Mouse (Mus musculus) monocyte, adult 2 months (primary cell): ENCODE measurements around the gene Tsnax.

ENCODE experiments used
- DNase-seq, 2 experiments: peaks; one replicate each; pipeline ENCODE4 v3.0.0; 2022; ENCODE audit warnings: low spot score in 2 of 2, low read depth in 1 of 2

Gene Tsnax

GRCm38 (mm10) chr8:125012695-125013627, at the start of gene Tsnax:
Tsnax (plus strand) TSS chr8:125012997.
- DNase-seq = peak; percentile 64 to 71

- no peak for DNase-seq
Measured at GRCm38 (mm10) chr8:124963246-124963645, 49.6 kb upstream of the Tsnax start.

- DNase-seq = no peak
Measured at GRCm38 (mm10) chr8:124964966-124965365, 47.8 kb upstream of the Tsnax start.

- no peak for DNase-seq
Measured at GRCm38 (mm10) chr8:124970312-124970933, 42.4 kb upstream of the Tsnax start.

- DNase-seq = no peak
Measured at GRCm38 (mm10) chr8:124973221-124973620, 39.6 kb upstream of the Tsnax start.

- DNase-seq = no peak
Measured at GRCm38 (mm10) chr8:124974254-124974653, 38.5 kb upstream of the Tsnax start.

GRCm38 (mm10) chr8:124976211-124976610, 36.6 kb upstream of the Tsnax start:
- DNase-seq = no peak

- no peak for DNase-seq
Measured at GRCm38 (mm10) chr8:124978026-124978425, 34.8 kb upstream of the Tsnax start.

GRCm38 (mm10) chr8:124980036-124980435, 32.8 kb upstream of the Tsnax start:
- DNase-seq = no peak

- DNase-seq = no peak
Measured at GRCm38 (mm10) chr8:124980828-124981227, 32.0 kb upstream of the Tsnax start.

GRCm38 (mm10) chr8:124990923-124991667, 21.7 kb upstream of the Tsnax start:
- no peak for DNase-seq

- no peak for DNase-seq
Measured at GRCm38 (mm10) chr8:124991668-124991926, 21.2 kb upstream of the Tsnax start.

GRCm38 (mm10) chr8:124995776-124996175, 17.0 kb upstream of the Tsnax start:
- no peak for DNase-seq

- no peak for DNase-seq
Measured at GRCm38 (mm10) chr8:125024085-125024484, 11.3 kb downstream of the Tsnax start.

- no peak for DNase-seq
Measured at GRCm38 (mm10) chr8:125027211-125027610, 14.4 kb downstream of the Tsnax start.

GRCm38 (mm10) chr8:125028841-125029240, 16.0 kb downstream of the Tsnax start:
- no peak for DNase-seq

GRCm38 (mm10) chr8:125031276-125031675, 18.5 kb downstream of the Tsnax start:
- DNase-seq = no peak

- DNase-seq = peak in 1 of 2 experiments; percentile 23
Measured at GRCm38 (mm10) chr8:125034669-125035068, 21.9 kb downstream of the Tsnax start.

GRCm38 (mm10) chr8:125037081-125037480, 24.3 kb downstream of the Tsnax start:
- DNase-seq = no peak

GRCm38 (mm10) chr8:125038731-125039130, 25.9 kb downstream of the Tsnax start:
- DNase-seq = no peak

GRCm38 (mm10) chr8:125040587-125041375, 28.0 kb downstream of the Tsnax start:
- DNase-seq = no peak
